Mouse (Mus musculus): ENCODE results near the gene Pole2.

GRCm38 (mm10) chr12:69164904-69165303, 63.1 kb downstream of the Pole2 start:
- TF ChIP-seq POLR2A (IDR thresholded peaks at IDR 0.05; ENCODE audit: low read depth, low read length) (no peak), CTCF (IDR thresholded peaks at IDR 0.05; ENCODE audit: extremely low read depth, insufficient read length, insufficient replicate concordance, low read depth, low read length) (no peak)
